Mouse (Mus musculus): Measurements from ENCODE around the gene Axin1.
"Not testable (repeated sequence)": the region's sequence is repeated elsewhere in the genome, so short reads cannot be mapped to it uniquely, and the experiment has no call there.

Gene Axin1

GRCm38 (mm10) chr17:26138239-26138836 is at the start of gene Axin1:
TSS of gene Axin1 (plus strand) at chr17:26138688.
- peak; percentile 96 for DNase-seq

- peak; percentile 94 for DNase-seq
Observed at GRCm38 (mm10) chr17:26089905-26090632, 48.4 kb upstream of the Axin1 start, which contains the start of gene Decr2. TSS of gene Decr2 (minus strand) at chr17:26090337.

- DNase-seq, result no peak
Observed at GRCm38 (mm10) chr17:26094531-26095110, 43.9 kb upstream of the Axin1 start.

GRCm38 (mm10) chr17:26095121-26095740 is 43.3 kb upstream of the Axin1 start, which contains the start of gene Nme4:
TSS of gene Nme4 (minus strand) at chr17:26095602.
- DNase-seq, result peak; percentile 65

GRCm38 (mm10) chr17:26098461-26098860 is 40.0 kb upstream of the Axin1 start:
- DNase-seq, result no peak

- not testable (repeated sequence) for DNase-seq
Observed at GRCm38 (mm10) chr17:26099316-26099715, 39.2 kb upstream of the Axin1 start.

- DNase-seq, result no peak
Observed at GRCm38 (mm10) chr17:26100166-26100565, 38.3 kb upstream of the Axin1 start.

GRCm38 (mm10) chr17:26101478-26101877 is 37.0 kb upstream of the Axin1 start:
- peak; percentile 71 for DNase-seq

- no peak for DNase-seq
Observed at GRCm38 (mm10) chr17:26105619-26106018, 32.9 kb upstream of the Axin1 start.

GRCm38 (mm10) chr17:26110156-26110555 is 28.3 kb upstream of the Axin1 start:
- no peak for DNase-seq

GRCm38 (mm10) chr17:26111024-26111423 is 27.5 kb upstream of the Axin1 start:
- DNase-seq, result no peak

- no peak for DNase-seq
Observed at GRCm38 (mm10) chr17:26111722-26112121, 26.8 kb upstream of the Axin1 start.

GRCm38 (mm10) chr17:26112751-26113150 is 25.7 kb upstream of the Axin1 start:
- DNase-seq, result no peak

- DNase-seq, result peak; percentile 86
Observed at GRCm38 (mm10) chr17:26113181-26113948, 25.1 kb upstream of the Axin1 start, which contains the start of gene Tmem8. TSS of gene Tmem8 (plus strand) at chr17:26113299.

GRCm38 (mm10) chr17:26114061-26114460 is 24.4 kb upstream of the Axin1 start:
- DNase-seq, result peak; percentile 52

GRCm38 (mm10) chr17:26114461-26114860 is 24.0 kb upstream of the Axin1 start:
- DNase-seq, result not testable (repeated sequence)

GRCm38 (mm10) chr17:26115205-26115898 is 23.1 kb upstream of the Axin1 start:
- DNase-seq, result peak; percentile 82

- peak; percentile 42 for DNase-seq
Observed at GRCm38 (mm10) chr17:26115956-26116487, 22.5 kb upstream of the Axin1 start.

GRCm38 (mm10) chr17:26116503-26117258 is 21.8 kb upstream of the Axin1 start:
- no peak for DNase-seq

GRCm38 (mm10) chr17:26119766-26120710 is 18.4 kb upstream of the Axin1 start:
- DNase-seq, result peak; percentile 80

All from kidney, postnatal 10 days (tissue).